Mouse (Mus musculus): ENCODE results near the gene Zbtb26. TPM values are rescaled to one million over a fixed set of nuclear protein-coding genes. Genes with fewer than 3 reads are reported as not detected.

The Zbtb26 gene
- polyA plus RNA-seq, 1 experiment from 2014 or later, result 1.8 TPM

DNA sequence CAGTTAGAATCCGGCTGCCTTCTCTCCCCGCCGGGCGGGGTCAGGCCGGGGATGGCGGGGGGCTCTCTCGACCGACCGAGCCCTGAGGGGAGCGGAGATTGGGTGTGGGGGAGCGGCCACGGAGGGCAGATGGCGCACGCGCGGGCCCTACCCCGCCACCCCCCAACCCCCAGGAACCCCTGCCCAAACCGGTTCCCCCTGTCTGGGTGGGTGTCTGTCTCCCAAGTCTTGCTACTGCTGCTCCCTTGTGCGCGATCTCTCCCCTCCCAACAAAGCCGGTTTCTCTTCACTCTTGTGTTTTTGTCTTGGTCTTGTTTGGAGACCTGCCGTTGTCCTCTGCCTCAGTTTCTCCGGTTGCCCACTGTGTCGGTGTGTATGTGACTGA is 9.4 kb upstream of the Zbtb26 start:
- Histone ChIP-seq H3K9me3 (replicated peaks; ENCODE audit: control insufficient read depth, low read length) (no peaks in the 10 kb centered on the region), H3K9ac (ENCODE audit: low read depth, low read length) (peak overlapping the region; percentile 94), H3K4me3 (ENCODE audit: low read depth, low read length) (peak overlapping the region; percentile 93), H3K27me3 (ENCODE audit: control insufficient read depth, insufficient read depth, low read depth, low read length) (no peaks in the 10 kb centered on the region), H3K4me1 (ENCODE audit: control insufficient read depth, low read depth, low read length) (peaks cover 18% of the 10 kb centered on the region), H3K27ac (ENCODE audit: low read length) (peak overlapping the region; percentile 75), H3K36me3 (ENCODE audit: control insufficient read depth, insufficient read depth) (no peaks in the 10 kb centered on the region), H3K4me2 (ENCODE audit: low read depth, low read length) (peak overlapping the region; percentile 92)
- peak; percentile 44 for ATAC-seq (ENCODE audit: low read depth)
- 0% methylated on average over 22 of the region's 24 CpGs for WGBS (ENCODE audit: insufficient replicate concordance)

DNA sequence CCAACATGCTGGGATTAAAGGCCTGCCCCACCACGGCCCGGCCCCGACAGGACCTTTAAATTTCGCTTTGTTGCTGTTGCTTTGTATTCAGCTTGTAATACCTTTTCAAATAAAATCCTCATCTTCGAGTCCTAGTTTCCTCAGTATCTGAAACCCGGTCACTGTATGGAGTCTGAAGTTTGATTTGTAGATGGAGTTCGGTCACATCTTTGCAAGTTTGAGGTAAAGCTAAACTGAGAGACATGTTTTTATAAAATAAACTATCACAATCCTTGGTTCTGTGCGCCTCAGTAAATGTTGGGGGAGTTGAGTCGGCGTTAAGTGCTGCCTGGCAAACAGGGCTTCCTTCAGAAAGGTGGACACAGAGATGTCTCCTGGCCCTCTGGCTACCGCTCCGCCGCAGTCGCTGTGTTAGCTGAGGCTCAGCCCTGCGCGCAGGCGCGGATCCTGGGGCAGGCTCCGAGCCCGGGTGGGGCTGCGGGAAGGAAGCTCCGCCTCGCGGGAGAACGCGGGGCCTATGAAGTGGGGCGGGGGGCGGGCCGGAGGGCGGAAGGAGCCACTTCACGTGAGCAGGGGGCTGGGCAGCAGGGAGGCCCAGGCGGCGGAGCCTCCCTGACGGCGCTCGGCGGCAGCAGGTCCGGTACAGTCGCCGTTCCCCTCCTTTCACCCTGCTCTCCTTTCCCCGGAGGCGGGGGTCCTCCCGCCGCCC is 8.9 kb upstream of the Zbtb26 start:
- Histone ChIP-seq H3K27me3 (ENCODE audit: control insufficient read depth, insufficient read depth, low read depth, low read length) (no peaks in the 10 kb centered on the region), H3K4me2 (ENCODE audit: low read depth, low read length) (peak overlapping the region; percentile 92), H3K27ac (ENCODE audit: low read length) (peak overlapping the region; percentile 75), H3K9me3 (replicated peaks; ENCODE audit: control insufficient read depth, low read length) (no peaks in the 10 kb centered on the region), H3K9ac (ENCODE audit: low read depth, low read length) (peak overlapping the region; percentile 94), H3K4me3 (ENCODE audit: low read depth, low read length) (peak overlapping the region; percentile 93), H3K36me3 (ENCODE audit: control insufficient read depth, insufficient read depth) (no peaks in the 10 kb centered on the region), H3K4me1 (ENCODE audit: control insufficient read depth, low read depth, low read length) (peaks cover 18% of the 10 kb centered on the region)
- 7% methylated on average over 43 of the region's 44 CpGs for WGBS (ENCODE audit: insufficient replicate concordance)
- ATAC-seq (ENCODE audit: low read depth), result peak; percentile 99

DNA sequence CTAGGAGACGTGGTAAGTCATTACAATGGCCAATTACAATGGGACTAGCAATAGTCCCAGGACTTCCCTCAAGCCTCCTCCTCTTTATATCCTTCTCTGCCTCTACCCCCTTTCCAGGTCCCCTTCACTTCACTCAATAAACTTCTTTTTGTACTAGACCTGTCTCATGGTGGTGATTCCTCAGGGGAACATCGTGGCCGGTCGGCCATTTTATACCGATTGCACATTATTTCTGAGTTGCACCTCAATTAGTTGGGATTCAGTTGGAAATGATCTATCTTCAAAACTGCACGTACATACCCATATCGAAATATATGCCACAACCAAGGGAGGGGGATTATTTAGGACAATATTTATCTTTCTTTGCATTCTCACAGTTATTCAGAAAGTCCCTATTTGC is 11.3 kb downstream of the Zbtb26 start:
- H3K27ac ChIP-seq (ENCODE audit: low read length), result peak overlapping the region; percentile 97
- H3K36me3 ChIP-seq (ENCODE audit: control insufficient read depth, insufficient read depth), result peaks cover 5% of the 10 kb centered on the region
- H3K27me3 ChIP-seq (ENCODE audit: control insufficient read depth, insufficient read depth, low read depth, low read length), result no peaks in the 10 kb centered on the region
- peak overlapping the region; percentile 91 for H3K9ac ChIP-seq (ENCODE audit: low read depth, low read length)
- H3K4me1 ChIP-seq (ENCODE audit: control insufficient read depth, low read depth, low read length), result peaks cover 10% of the 10 kb centered on the region
- WGBS (ENCODE audit: insufficient replicate concordance), result 27% methylated on average over 7 of the region's 7 CpGs
- peak overlapping the region; percentile 94 for H3K4me3 ChIP-seq (ENCODE audit: low read depth, low read length)
- H3K4me2 ChIP-seq (ENCODE audit: low read depth, low read length), result peak overlapping the region; percentile 91
- H3K9me3 ChIP-seq (replicated peaks; ENCODE audit: control insufficient read depth, low read length), result no peaks in the 10 kb centered on the region
- no peak for ATAC-seq (ENCODE audit: low read depth)

DNA sequence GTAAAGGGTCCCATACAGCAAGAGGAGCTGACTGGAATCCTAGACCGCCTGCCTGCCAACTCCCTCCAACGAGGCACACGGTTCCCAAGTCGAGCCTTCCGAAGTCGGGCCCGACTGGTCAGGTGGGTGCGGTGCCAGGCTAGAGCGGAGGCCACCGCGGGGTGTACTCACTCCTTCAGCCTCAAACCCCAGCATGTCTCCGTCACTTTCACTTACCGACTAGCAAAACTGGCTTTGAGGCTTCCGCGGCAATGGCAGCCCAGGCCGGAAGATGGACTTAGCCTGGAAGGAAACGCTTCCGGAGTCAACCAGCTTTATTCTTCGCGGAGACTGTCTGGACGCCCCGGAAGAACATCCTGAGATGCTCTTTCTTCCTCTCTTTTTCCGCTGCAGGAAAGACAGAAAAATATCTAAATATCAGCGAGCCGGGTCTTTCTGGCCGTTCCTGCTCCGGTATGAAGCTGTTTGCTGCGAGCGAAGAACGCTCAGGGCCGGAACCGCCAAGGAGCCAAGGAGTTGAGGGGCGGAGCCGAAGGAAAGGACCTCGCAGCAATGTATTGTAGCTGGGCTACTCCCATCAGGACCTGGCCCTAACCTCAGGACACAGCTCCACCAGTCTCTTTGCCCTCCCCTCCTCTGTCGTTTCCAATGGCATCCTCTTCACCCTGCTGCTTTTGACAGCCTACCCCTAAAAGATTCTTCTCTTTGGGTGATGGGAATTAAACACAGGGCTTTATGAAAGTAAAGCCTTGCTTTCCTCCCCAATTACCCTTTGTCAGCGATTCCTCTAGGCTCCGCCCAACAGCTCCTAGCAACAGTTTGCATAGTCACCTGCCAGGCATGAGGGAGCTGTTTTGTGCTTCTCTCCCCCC is 12.1 kb downstream of the Zbtb26 start:
- H3K27me3 ChIP-seq (ENCODE audit: control insufficient read depth, insufficient read depth, low read depth, low read length), result no peaks in the 10 kb centered on the region
- H3K4me1 ChIP-seq (ENCODE audit: control insufficient read depth, low read depth, low read length), result peaks cover 10% of the 10 kb centered on the region
- peak overlapping the region; percentile 97 for H3K27ac ChIP-seq (ENCODE audit: low read length)
- under 1% methylated on average over 38 of the region's 38 CpGs for WGBS (ENCODE audit: insufficient replicate concordance)
- peak overlapping the region; percentile 94 for H3K4me3 ChIP-seq (ENCODE audit: low read depth, low read length)
- H3K9me3 ChIP-seq (replicated peaks; ENCODE audit: control insufficient read depth, low read length), result no peaks in the 10 kb centered on the region
- peak overlapping the region; percentile 91 for H3K9ac ChIP-seq (ENCODE audit: low read depth, low read length)
- H3K36me3 ChIP-seq (ENCODE audit: control insufficient read depth, insufficient read depth), result peaks cover 5% of the 10 kb centered on the region
- peak; percentile 92 for ATAC-seq (ENCODE audit: low read depth)
- H3K4me2 ChIP-seq (ENCODE audit: low read depth, low read length), result peak overlapping the region; percentile 91

DNA sequence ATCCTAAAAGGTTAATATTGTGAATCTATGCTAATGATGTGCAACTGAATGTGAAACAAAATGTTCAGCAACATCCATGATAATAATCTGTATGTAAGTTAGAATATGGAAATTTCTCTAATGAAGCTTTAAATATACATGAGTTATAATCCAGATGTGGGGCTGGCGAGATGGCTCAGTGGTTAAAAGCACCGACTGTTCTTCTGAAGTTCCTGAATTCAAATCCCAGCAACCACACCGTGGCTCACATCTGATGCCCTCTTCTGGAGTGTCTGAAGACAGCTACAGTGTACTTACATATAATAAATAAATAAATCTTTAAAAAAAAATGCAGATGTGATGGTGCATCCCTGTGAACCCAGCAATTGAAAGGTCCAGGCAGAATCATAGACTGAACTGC is 19.3 kb downstream of the Zbtb26 start:
- WGBS (ENCODE audit: insufficient replicate concordance), result 34% methylated on average over 3 of the region's 3 CpGs
- Histone ChIP-seq H3K4me3 (ENCODE audit: low read depth, low read length) (no peak overlapping the region), H3K9ac (ENCODE audit: low read depth, low read length) (no peak overlapping the region), H3K27me3 (ENCODE audit: control insufficient read depth, insufficient read depth, low read depth, low read length) (no peaks in the 10 kb centered on the region), H3K4me1 (ENCODE audit: control insufficient read depth, low read depth, low read length) (peaks cover 8% of the 10 kb centered on the region), H3K36me3 (ENCODE audit: control insufficient read depth, insufficient read depth) (peaks cover 3% of the 10 kb centered on the region), H3K4me2 (ENCODE audit: low read depth, low read length) (0 out of 2 replicates have a peak overlapping the region, but pooled peaks have one; percentile 17), H3K27ac (ENCODE audit: low read length) (no peak overlapping the region), H3K9me3 (replicated peaks; ENCODE audit: control insufficient read depth, low read length) (no peaks in the 10 kb centered on the region)
- ATAC-seq (ENCODE audit: low read depth), result no peak

DNA sequence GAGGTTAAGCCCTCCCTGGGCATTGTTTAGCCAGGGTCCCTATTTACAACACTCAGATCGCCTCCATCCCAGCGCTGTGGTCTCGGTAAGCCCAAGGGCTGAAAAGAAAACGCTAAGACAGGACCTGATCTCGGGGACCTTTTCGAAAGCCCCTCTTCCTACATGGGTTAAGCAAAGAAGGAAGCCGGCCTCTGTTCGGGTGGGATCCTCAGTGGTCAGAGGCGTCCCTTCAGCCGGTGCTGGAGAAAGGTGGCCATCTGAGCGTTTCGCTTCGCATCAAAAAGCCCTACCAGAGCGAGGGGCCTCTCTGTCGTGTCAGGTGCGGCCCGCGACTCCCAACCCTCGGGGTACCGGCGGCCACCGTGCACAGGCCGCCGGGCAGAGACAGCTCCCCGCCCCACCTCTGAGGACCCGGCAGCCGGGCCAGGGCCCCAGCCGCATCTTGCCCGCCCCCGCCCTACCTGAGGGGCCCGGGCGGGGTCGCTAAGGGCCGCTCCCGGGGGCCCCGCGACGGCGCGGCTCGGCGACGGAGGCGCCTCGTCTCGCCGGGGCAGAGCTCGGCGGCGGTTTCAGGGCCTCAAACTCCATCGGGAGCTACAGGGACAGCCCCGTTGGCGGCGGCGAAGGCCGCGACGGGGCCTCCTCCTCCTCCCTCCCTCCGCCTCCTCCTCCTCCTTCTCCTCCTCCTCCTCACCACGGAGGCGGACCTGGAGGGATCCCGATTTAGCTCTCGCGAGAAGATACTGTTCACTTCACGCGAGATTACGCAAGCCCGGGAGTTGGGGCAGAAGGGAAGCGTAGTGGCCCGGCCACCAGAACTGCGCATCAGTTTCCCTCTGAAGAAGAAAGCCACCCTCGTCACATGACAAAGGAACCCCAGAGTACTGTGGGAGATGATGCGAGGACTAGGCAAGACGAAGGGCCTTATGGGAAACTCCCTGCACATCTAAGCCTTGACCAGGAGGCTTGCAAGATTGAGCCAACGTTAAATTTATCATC is 20.3 kb downstream of the Zbtb26 start, which contains the start of gene Rc3h2:
Gene Rc3h2, minus strand, starts transcription at position 598 of the 999 bp plus-strand sequence.
- ATAC-seq (ENCODE audit: low read depth), result peak; percentile 96

DNA sequence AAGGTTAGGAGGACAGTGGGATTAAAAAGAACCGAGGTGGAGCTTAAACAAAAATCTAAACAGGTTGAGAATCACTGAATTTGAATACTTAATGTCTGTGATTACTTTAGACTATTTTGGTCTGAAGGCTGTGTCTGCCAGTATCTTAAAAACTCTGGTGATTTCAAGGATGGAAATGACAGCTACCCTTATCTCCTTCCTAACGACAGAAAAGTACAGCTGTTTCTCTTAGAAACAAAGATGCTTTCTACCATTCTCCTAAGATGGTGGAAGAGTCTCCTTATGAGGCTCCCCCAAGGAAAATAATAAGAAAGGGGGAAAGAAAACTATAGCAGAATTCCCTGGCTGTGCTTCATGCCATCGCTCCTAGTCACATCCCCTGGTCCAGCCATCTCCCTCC is 21.0 kb downstream of the Zbtb26 start:
- Histone ChIP-seq H3K9me3 (replicated peaks; ENCODE audit: control insufficient read depth, low read length) (no peaks in the 10 kb centered on the region), H3K36me3 (ENCODE audit: control insufficient read depth, insufficient read depth) (no peaks in the 10 kb centered on the region), H3K27me3 (ENCODE audit: control insufficient read depth, insufficient read depth, low read depth, low read length) (no peaks in the 10 kb centered on the region), H3K4me2 (ENCODE audit: low read depth, low read length) (peak overlapping the region; percentile 89), H3K4me3 (ENCODE audit: low read depth, low read length) (peak overlapping the region; percentile 88), H3K27ac (ENCODE audit: low read length) (peak overlapping the region; percentile 94), H3K9ac (ENCODE audit: low read depth, low read length) (peak overlapping the region; percentile 96), H3K4me1 (ENCODE audit: control insufficient read depth, low read depth, low read length) (peaks cover 8% of the 10 kb centered on the region)
- no peak for ATAC-seq (ENCODE audit: low read depth)
- 5% methylated on average over 3 of the region's 3 CpGs for WGBS (ENCODE audit: insufficient replicate concordance)

More for the DNA sequence above, 20.3 kb downstream of the Zbtb26 start, which contains the start of gene Rc3h2:
- Histone ChIP-seq H3K9ac (ENCODE audit: low read depth, low read length) (peak within 1 kb of the TSS; percentile 96), H3K27me3 (ENCODE audit: control insufficient read depth, insufficient read depth, low read depth, low read length) (no peaks in the 10 kb centered on the region), H3K36me3 (ENCODE audit: control insufficient read depth, insufficient read depth) (no peaks in the 10 kb centered on the region), H3K4me1 (ENCODE audit: control insufficient read depth, low read depth, low read length) (peaks cover 8% of the 10 kb centered on the region), H3K4me2 (ENCODE audit: low read depth, low read length) (peak within 1 kb of the TSS; percentile 89), H3K27ac (ENCODE audit: low read length) (peak within 1 kb of the TSS; percentile 94), H3K4me3 (ENCODE audit: low read depth, low read length) (peak within 1 kb of the TSS; percentile 88), H3K9me3 (replicated peaks; ENCODE audit: control insufficient read depth, low read length) (no peaks in the 10 kb centered on the region)
- under 1% methylated on average over 70 of the region's 75 CpGs for WGBS (ENCODE audit: insufficient replicate concordance)

DNA sequence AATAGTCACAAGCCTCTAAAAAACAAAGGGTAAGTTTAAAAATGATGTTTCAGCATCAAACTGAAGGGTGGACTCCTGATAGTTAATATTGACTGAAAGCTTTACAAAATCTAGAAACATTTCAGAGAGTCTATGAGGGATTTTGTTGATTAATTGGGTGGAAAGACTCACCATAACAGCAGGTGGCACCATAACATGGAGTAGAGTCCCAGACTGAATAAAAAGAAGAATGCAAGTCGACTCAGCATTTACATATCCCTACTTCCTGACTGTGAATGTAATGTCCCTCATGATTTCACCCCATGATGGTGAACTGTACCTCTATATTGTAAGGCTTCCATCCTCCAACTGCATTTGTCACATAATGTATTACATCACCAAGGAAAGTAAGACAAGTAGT is 47.4 kb downstream of the Zbtb26 start:
- Histone ChIP-seq H3K27ac (ENCODE audit: low read length) (no peak overlapping the region), H3K4me2 (ENCODE audit: low read depth, low read length) (no peak overlapping the region), H3K36me3 (ENCODE audit: control insufficient read depth, insufficient read depth) (peaks cover 12% of the 10 kb centered on the region), H3K9ac (ENCODE audit: low read depth, low read length) (no peak overlapping the region), H3K27me3 (ENCODE audit: control insufficient read depth, insufficient read depth, low read depth, low read length) (no peaks in the 10 kb centered on the region), H3K4me1 (ENCODE audit: control insufficient read depth, low read depth, low read length) (no peaks in the 10 kb centered on the region), H3K4me3 (ENCODE audit: low read depth, low read length) (no peak overlapping the region), H3K9me3 (replicated peaks; ENCODE audit: control insufficient read depth, low read length) (no peaks in the 10 kb centered on the region)
- WGBS (ENCODE audit: insufficient replicate concordance), result 49% methylated on average over 1 of the region's 1 CpGs
- ATAC-seq (ENCODE audit: low read depth), result no peak

All from liver, embryonic 16.5 days (tissue).